Mouse (Mus musculus) spleen, postnatal 14 days (tissue): Measurements from ENCODE around the gene Nktr.

Source experiments
- DNase-seq, 2 experiments: peaks; one replicate each; pipeline ENCODE4 v3.0.0; 2021 to 2022; ENCODE audit warnings: low spot score in 2 of 2

Gene Nktr

GRCm38 (mm10) chr9:121707801-121708200, 11.2 kb upstream of the Nktr start:
- no peak for DNase-seq

GRCm38 (mm10) chr9:121708506-121709486, 10.2 kb upstream of the Nktr start:
- DNase-seq = no peak

GRCm38 (mm10) chr9:121709898-121710583, 8.9 kb upstream of the Nktr start, which contains the start of gene Ss18l2:
TSS of gene Ss18l2 (plus strand) at chr9:121710329.
- DNase-seq = peak; percentile 93 to 97

- DNase-seq = no peak
Observed at GRCm38 (mm10) chr9:121710584-121710975, 8.4 kb upstream of the Nktr start.

GRCm38 (mm10) chr9:121717048-121717447, 1.9 kb upstream of the Nktr start:
- DNase-seq = no peak

GRCm38 (mm10) chr9:121718070-121718705, 781 bp upstream of the Nktr start:
- no peak for DNase-seq

GRCm38 (mm10) chr9:121719347-121720331, 670 bp downstream of the Nktr start:
- no peak for DNase-seq

- no peak for DNase-seq
Observed at GRCm38 (mm10) chr9:121740490-121740889, 21.5 kb downstream of the Nktr start.

- no peak for DNase-seq
Observed at GRCm38 (mm10) chr9:121741168-121741567, 22.2 kb downstream of the Nktr start.

- DNase-seq = no peak
Observed at GRCm38 (mm10) chr9:121744051-121744450, 25.1 kb downstream of the Nktr start.

GRCm38 (mm10) chr9:121752774-121753173, 33.8 kb downstream of the Nktr start:
- DNase-seq = no peak

- DNase-seq = no peak
Observed at GRCm38 (mm10) chr9:121754624-121755023, 35.7 kb downstream of the Nktr start.

- DNase-seq = no peak
Observed at GRCm38 (mm10) chr9:121756785-121757184, 37.8 kb downstream of the Nktr start.

- DNase-seq = no peak
Observed at GRCm38 (mm10) chr9:121757432-121757831, 38.5 kb downstream of the Nktr start.

GRCm38 (mm10) chr9:121757835-121758814, 39.2 kb downstream of the Nktr start:
- no peak for DNase-seq

GRCm38 (mm10) chr9:121759091-121760081, 40.4 kb downstream of the Nktr start, which contains the start of gene Zfp651:
TSS of gene Zfp651 (plus strand) at chr9:121759330.
- no peak for DNase-seq

GRCm38 (mm10) chr9:121760271-121761090, 41.5 kb downstream of the Nktr start:
- DNase-seq = no peak
